Mouse (Mus musculus) right cerebral cortex, postnatal 4 days (tissue): ENCODE data around the gene C1qtnf12.

Experiments used
- DNase-seq: peaks from one replicate; pipeline ENCODE4 v3.0.0-alpha.2; 2022

The C1qtnf12 gene

GRCm38 (mm10) chr4:156004109-156004508 is 42.0 kb downstream of the C1qtnf12 start:
- no peak for DNase-seq

DNA sequence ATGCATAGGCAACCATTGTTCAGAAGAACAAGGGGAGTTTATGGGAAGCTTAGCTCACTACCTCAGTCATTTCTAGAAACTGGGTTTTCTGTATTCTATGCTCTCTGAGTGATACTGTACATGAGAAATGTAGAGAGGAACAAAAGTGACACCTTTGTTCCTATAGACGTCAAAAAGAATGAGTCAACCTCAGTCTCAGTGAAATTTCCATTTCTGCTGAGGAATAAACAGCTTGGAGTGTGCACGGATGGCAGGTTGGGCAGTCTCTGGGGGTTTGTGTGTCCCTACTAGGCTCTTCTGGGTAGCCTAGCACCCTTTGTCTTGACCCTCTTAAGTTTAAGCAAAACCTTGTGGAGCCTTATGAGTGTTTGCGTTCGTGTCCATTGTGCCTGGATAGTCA is 46.3 kb downstream of the C1qtnf12 start:
- DNase-seq, result no peak

- DNase-seq, result no peak
These were observed 51.5 kb downstream of the C1qtnf12 start, which contains the start of gene Tnfrsf4 for GRCm38 (mm10) chr4:156013637-156014036. Gene Tnfrsf4 (plus strand): TSS chr4:156013843.

GRCm38 (mm10) chr4:156014436-156014835 is 52.3 kb downstream of the C1qtnf12 start:
- no peak for DNase-seq
